Mouse (Mus musculus) ES-Bruce4 (cell line): ENCODE measurements around the gene 2310039H08Rik.

Experiments
- CTCF ChIP-seq: IDR thresholded peaks from one replicate; pipeline ENCODE4 v1.8.1; 2011; ENCODE audit warnings: low read depth, low read length
- EP300 ChIP-seq: IDR thresholded peaks from 2 replicates; pipeline ENCODE4 v1.6.1; 2011; ENCODE audit warnings: low read depth, low read length; ENCODE audit not compliant: insufficient read depth
- POLR2A ChIP-seq: IDR thresholded peaks from one replicate; pipeline ENCODE4 v1.8.1; 2011; ENCODE audit warnings: low read length; ENCODE audit not compliant: insufficient read depth

DNA sequence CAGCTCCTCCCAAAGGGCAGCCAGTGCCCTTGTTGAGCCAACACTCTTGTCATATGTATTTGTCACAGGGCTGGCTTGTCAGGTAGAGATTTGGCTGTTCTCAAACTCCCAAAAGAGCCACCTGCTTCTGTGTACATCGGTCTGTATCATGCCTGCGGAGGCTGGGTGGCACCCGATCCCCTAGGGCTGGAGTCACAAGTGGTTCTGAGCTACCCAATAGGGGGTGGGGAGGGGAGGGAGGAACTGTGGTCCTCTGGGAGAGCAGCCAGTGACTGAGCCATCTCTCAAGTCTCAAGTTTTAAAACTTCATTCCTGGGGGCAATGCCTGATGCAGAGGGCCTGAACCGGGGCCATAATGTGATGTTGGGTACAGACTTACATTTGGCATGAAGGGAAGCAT, 24.3 kb downstream of the 2310039H08Rik start:
- TF ChIP-seq POLR2A = no peak
- TF ChIP-seq EP300 = no peak
- TF ChIP-seq CTCF = no peak
